ENCODE assay signal across 14 mouse cellular contexts in the genomic region with DNA sequence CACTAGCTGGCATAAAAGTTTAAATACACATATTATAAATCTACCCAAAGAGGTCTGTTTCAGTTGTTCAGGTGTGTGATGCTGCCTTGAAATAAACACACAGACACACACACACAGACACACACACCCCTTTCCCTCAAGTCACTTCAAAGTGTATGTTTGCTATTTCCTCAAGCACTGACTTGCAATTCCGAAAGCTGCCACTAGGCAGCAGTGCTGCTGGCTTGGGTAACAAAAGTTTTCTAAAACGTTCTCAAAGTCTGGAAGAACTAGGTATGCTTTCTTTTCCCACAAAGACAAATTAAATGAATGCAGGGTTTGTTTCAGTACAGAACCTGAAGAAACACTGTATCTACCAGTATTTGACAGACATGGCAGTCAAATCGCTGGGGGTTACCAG.
DNase-seq lines count a peak whose midpoint lies in the region; ATAC-seq and TF ChIP-seq lines count a peak whose summit lies in the region.
"Had no signal": no experiment of that assay in that cellular context is flagged by ENCODE, and none has a peak within 500 bp of the region (broad histone marks: within the 10 kb centered on the region; RNA-seq: fewer than 3 reads in every experiment).

No protein-coding gene starts in this region.

- H3K4me2 ChIP-seq in limb, embryonic 11.5 days (ENCODE audit: low read depth, severe bottlenecking) = no peak overlapping the region
- no peak overlapping the region for H3K4me2 ChIP-seq in embryonic facial prominence, embryonic 11.5 days (ENCODE audit: low read depth, low read length)
- no peak overlapping the region for H3K4me2 ChIP-seq in midbrain, embryonic 15.5 days
- H3K4me2 ChIP-seq: embryonic facial prominence, embryonic 15.5 days; liver, embryonic 13.5 days had no signal

- H3K27ac ChIP-seq in gastrocnemius, adult 2 months = no peak overlapping the region
- H3K27ac ChIP-seq in limb, embryonic 11.5 days (replicated peaks; ENCODE audit: low read depth, low read length) = no peak overlapping the region
- H3K27ac ChIP-seq in limb, embryonic 10.5 days = no peak overlapping the region
- no peak overlapping the region for H3K27ac ChIP-seq in MEL (ENCODE audit: control insufficient read depth, low read depth, low read length)
- H3K27ac ChIP-seq in embryonic facial prominence, embryonic 11.5 days (replicated peaks; ENCODE audit: low read depth, low read length) = no peak overlapping the region
- H3K27ac ChIP-seq in midbrain, embryonic 15.5 days = no peak overlapping the region
- H3K27ac ChIP-seq: embryonic facial prominence, embryonic 15.5 days; liver, embryonic 13.5 days had no signal

- no peak for TF ChIP-seq POLR2A in MEL (IDR thresholded peaks at IDR 0.05; ENCODE audit: control insufficient read depth in 1 of 2, insufficient read depth in 1 of 2, low read depth in 1 of 2, low read length in 2 of 2, poor library complexity in 1 of 2)

- no peaks in the 10 kb centered on the region for H3K9me3 ChIP-seq in limb, embryonic 11.5 days (ENCODE audit: control insufficient read depth, low read length)
- no peaks in the 10 kb centered on the region for H3K9me3 ChIP-seq in limb, embryonic 10.5 days (replicated peaks)
- H3K9me3 ChIP-seq in MEL (replicated peaks; ENCODE audit: insufficient read depth, low read length) = no peaks in the 10 kb centered on the region
- H3K9me3 ChIP-seq in embryonic facial prominence, embryonic 11.5 days (replicated peaks; ENCODE audit: control insufficient read depth, low read length) = no peaks in the 10 kb centered on the region
- no peaks in the 10 kb centered on the region for H3K9me3 ChIP-seq in midbrain, embryonic 15.5 days

- H3K27me3 ChIP-seq in limb, embryonic 11.5 days (ENCODE audit: control insufficient read depth, insufficient read depth, low read length) = no peaks in the 10 kb centered on the region
- H3K27me3 ChIP-seq in limb, embryonic 10.5 days (ENCODE audit: low read depth, poor library complexity, severe bottlenecking) = no peaks in the 10 kb centered on the region
- no peaks in the 10 kb centered on the region for H3K27me3 ChIP-seq in MEL (ENCODE audit: control insufficient read depth in 1 of 2, insufficient read depth in 2 of 2, low read length in 2 of 2)
- no peaks in the 10 kb centered on the region for H3K27me3 ChIP-seq in embryonic facial prominence, embryonic 11.5 days (ENCODE audit: control insufficient read depth, insufficient read depth, low read length)
- H3K27me3 ChIP-seq in midbrain, embryonic 15.5 days (replicated peaks) = no peaks in the 10 kb centered on the region
- H3K27me3 ChIP-seq: CH12.LX; embryonic facial prominence, embryonic 15.5 days; liver, embryonic 13.5 days had no signal

- H3K36me3 ChIP-seq in limb, embryonic 11.5 days (ENCODE audit: control insufficient read depth, insufficient read depth, low read length) = no peaks in the 10 kb centered on the region
- H3K36me3 ChIP-seq in limb, embryonic 10.5 days = no peaks in the 10 kb centered on the region
- H3K36me3 ChIP-seq in MEL (ENCODE audit: control insufficient read depth in 1 of 2, insufficient read depth in 2 of 2, low read length in 2 of 2) = no peaks in the 10 kb centered on the region
- no peaks in the 10 kb centered on the region for H3K36me3 ChIP-seq in embryonic facial prominence, embryonic 11.5 days (replicated peaks; ENCODE audit: control insufficient read depth, insufficient read depth, low read depth, low read length)
- H3K36me3 ChIP-seq in midbrain, embryonic 15.5 days (replicated peaks) = no peaks in the 10 kb centered on the region
- H3K36me3 ChIP-seq: embryonic facial prominence, embryonic 15.5 days; liver, embryonic 13.5 days had no signal

- H3K79me2 ChIP-seq in MEL (ENCODE audit: control insufficient read depth, insufficient read depth, low read length, poor library complexity) = no peaks in the 10 kb centered on the region

- TF ChIP-seq CTCF in gastrocnemius, adult 2 months (IDR thresholded peaks at IDR 0.05) = peak; percentile 46
- peak; percentile 14 to 27 (median 25); a peak in 4 of 6 replicates for TF ChIP-seq CTCF in MEL (IDR thresholded peaks at IDR 0.05 in 2 of 3, conservative IDR thresholded peaks at IDR 0.05 in 1 of 3; ENCODE audit: control insufficient read depth in 1 of 3, insufficient read depth in 1 of 3, low read depth in 2 of 3, low read length in 3 of 3, poor library complexity in 1 of 3, severe bottlenecking in 1 of 3)

- no peak overlapping the region for H3K4me3 ChIP-seq in gastrocnemius, adult 2 months
- H3K4me3 ChIP-seq in limb, embryonic 11.5 days (ENCODE audit: low read depth, low read length) = no peak overlapping the region
- no peak overlapping the region for H3K4me3 ChIP-seq in limb, embryonic 10.5 days
- no peak overlapping the region for H3K4me3 ChIP-seq in MEL (ENCODE audit: control insufficient read depth in 1 of 2, insufficient read depth in 1 of 2, low read depth in 2 of 2, low read length in 2 of 2)
- no peak overlapping the region for H3K4me3 ChIP-seq in embryonic facial prominence, embryonic 11.5 days (ENCODE audit: low read depth, low read length)
- H3K4me3 ChIP-seq in midbrain, embryonic 15.5 days = no peak overlapping the region
- H3K4me3 ChIP-seq: embryonic facial prominence, embryonic 15.5 days; liver, embryonic 13.5 days; myocyte had no signal

- intact Hi-C loops in gastrocnemius, adult 2 months (cut with DNase I) = no loop called here
- intact Hi-C loops in gastrocnemius, postnatal 36 days (cut with DNase I) = no loop called here

- DNase-seq in gastrocnemius, adult 2 months = no peak
- no peak for DNase-seq in gastrocnemius, postnatal 36 days
- DNase-seq in limb, embryonic 11.5 days (ENCODE audit: low spot score) = peak; percentile 60
- no peak for DNase-seq in limb, embryonic 10.5 days (ENCODE audit: low spot score)
- peak; percentile 3 for DNase-seq in MEL (ENCODE audit: low read depth, low spot score)
- peak; percentile 51 for DNase-seq in embryonic facial prominence, embryonic 11.5 days (ENCODE audit: low spot score)
- no peak for DNase-seq in embryo, embryonic 9.5 days (ENCODE audit: extremely low spot score)
- DNase-seq: adrenal gland, postnatal 25 days; liver, embryonic 13.5 days; retina, postnatal 1 day had no signal

- no peak overlapping the region for H3K9ac ChIP-seq in limb, embryonic 11.5 days (ENCODE audit: low read length)
- no peak overlapping the region for H3K9ac ChIP-seq in MEL (ENCODE audit: control insufficient read depth, low read depth, low read length, poor library complexity, severe bottlenecking)
- H3K9ac ChIP-seq in embryonic facial prominence, embryonic 11.5 days (replicated peaks; ENCODE audit: low read length) = no peak overlapping the region
- no peak overlapping the region for H3K9ac ChIP-seq in midbrain, embryonic 15.5 days
- H3K9ac ChIP-seq: embryonic facial prominence, embryonic 15.5 days; liver, embryonic 13.5 days had no signal

- no peaks in the 10 kb centered on the region for H3K4me1 ChIP-seq in limb, embryonic 11.5 days (ENCODE audit: control insufficient read depth, insufficient read depth, low read length)
- H3K4me1 ChIP-seq in limb, embryonic 10.5 days = peaks cover 12% of the 10 kb centered on the region; the same call in 1 of the 2 replicates
- H3K4me1 ChIP-seq in MEL (ENCODE audit: control insufficient read depth in 1 of 2, insufficient read depth in 2 of 2, low read length in 2 of 2) = no peaks in the 10 kb centered on the region
- H3K4me1 ChIP-seq in embryonic facial prominence, embryonic 11.5 days (ENCODE audit: control insufficient read depth, insufficient read depth, low read length) = no peaks in the 10 kb centered on the region
- peaks cover 4% of the 10 kb centered on the region; the same call in 1 of the 2 replicates for H3K4me1 ChIP-seq in midbrain, embryonic 15.5 days
- H3K4me1 ChIP-seq: embryonic facial prominence, embryonic 15.5 days; liver, embryonic 13.5 days had no signal

- TF ChIP-seq EP300 in MEL (IDR thresholded peaks at IDR 0.05; ENCODE audit: low read depth in 1 of 2, low read length in 2 of 2) = no peak

- 60% methylated on average over 3 of the region's 3 CpGs for whole genome bisulfite sequencing in limb, embryonic 11.5 days
- 73% methylated on average over 3 of the region's 3 CpGs for WGBS in limb, embryonic 10.5 days
- WGBS in embryonic facial prominence, embryonic 11.5 days = 62% methylated on average over 3 of the region's 3 CpGs
- WGBS in midbrain, embryonic 15.5 days = 66% methylated on average over 3 of the region's 3 CpGs

- TF ChIP-seq RAD21 in MEL (IDR thresholded peaks at IDR 0.05; ENCODE audit: low read depth, low read length) = no peak

- no peak for ATAC-seq in limb, embryonic 11.5 days (ENCODE audit: insufficient number of reproducible peaks, low FRiP score, low TSS enrichment, low read depth)
- ATAC-seq in embryonic facial prominence, embryonic 11.5 days (replicated peaks; ENCODE audit: insufficient number of reproducible peaks, low FRiP score, low TSS enrichment, low read depth) = no peak
- ATAC-seq in midbrain, embryonic 15.5 days (replicated peaks) = no peak

TF ChIP-seq in MEL, 35 proteins besides CTCF, POLR2A, EP300 and RAD21:
- TF ChIP-seq ZC3H11A (IDR thresholded peaks at IDR 0.05; ENCODE audit: low read depth, low read length) (no peak), MXI1 (IDR thresholded peaks at IDR 0.05; ENCODE audit: low read depth, low read length) (no peak), USF1 (IDR thresholded peaks at IDR 0.05; ENCODE audit: low read depth, low read length) (no peak), UBTF (IDR thresholded peaks at IDR 0.05; ENCODE audit: borderline replicate concordance, insufficient read depth, low read depth, low read length) (no peak), BHLHE40 (IDR thresholded peaks at IDR 0.05; ENCODE audit: borderline replicate concordance, low read depth, low read length) (no peak), USF2 (IDR thresholded peaks at IDR 0.05; ENCODE audit: borderline replicate concordance in 1 of 2, insufficient read depth in 1 of 2, low read depth in 1 of 2, low read length in 2 of 2) (no peak), TCF12 (IDR thresholded peaks at IDR 0.05; ENCODE audit: low read depth, low read length) (no peak), HCFC1 (IDR thresholded peaks at IDR 0.05; ENCODE audit: low read depth, low read length) (no peak), GATA1 (IDR thresholded peaks at IDR 0.05; ENCODE audit: low read depth, low read length) (no peak), POLR2AphosphoS2 (IDR thresholded peaks at IDR 0.05; ENCODE audit: low read length) (no peak), CHD1 (IDR thresholded peaks at IDR 0.05; ENCODE audit: low read depth, low read length) (no peak), SIN3A (IDR thresholded peaks at IDR 0.05; ENCODE audit: low read length) (no peak), KAT2A (conservative IDR thresholded peaks at IDR 0.05; ENCODE audit: low read depth, low read length) (no peak), ZMIZ1 (IDR thresholded peaks at IDR 0.05; ENCODE audit: low read depth, low read length) (no peak), NELFE (IDR thresholded peaks at IDR 0.05; ENCODE audit: low read depth, low read length) (no peak)

Comparison
In these comparisons a context has a peak if more than half of its experiments do, and no peak if none do; other contexts are left out.
1. DNase-seq: peak in limb, embryonic 11.5 days (single experiment), MEL (single experiment) and embryonic facial prominence, embryonic 11.5 days (single experiment); none in gastrocnemius, adult 2 months (single experiment), gastrocnemius, postnatal 36 days (0 of 2), limb, embryonic 10.5 days (single experiment) and embryo, embryonic 9.5 days (single experiment).